Mouse (Mus musculus) embryonic facial prominence, embryonic 13.5 days (tissue): ENCODE measurements at regions not wholly inside any gene's neighbourhood (a gene's known extent, or its start where the extent isn't known, plus 50 kb on each side); places are given as distances from the start of the nearest gene placed in this dataset.

Source experiments
- ATAC-seq: fragments of 200-750 bp; cut with Nextera tagmentation; 2 replicates; pipeline ENCODE4 v1.8.0; 2017; ENCODE audit warnings: low read depth; ENCODE audit not compliant: insufficient number of reproducible peaks, insufficient read depth, low FRiP score, low TSS enrichment
- H3K27ac ChIP-seq: fragments of 300-500 bp; sonication (generic); 2 replicates; pipeline ENCODE4 v1.5.1; 2015; ENCODE audit warnings: moderate library complexity, mild to moderate bottlenecking, inconsistent platforms
- H3K27me3 ChIP-seq: fragments of 300-500 bp; sonication (generic); 2 replicates; pipeline ENCODE4 v1.6.1; 2015; ENCODE audit warnings: mild to moderate bottlenecking, inconsistent platforms
- H3K36me3 ChIP-seq: fragments of 300-500 bp; sonication (generic); 2 replicates; pipeline ENCODE4 v1.6.1; 2015; ENCODE audit warnings: mild to moderate bottlenecking, inconsistent platforms
- H3K4me1 ChIP-seq: fragments of 300-500 bp; sonication (generic); 2 replicates; pipeline ENCODE4 v1.6.1; 2015; ENCODE audit warnings: inconsistent platforms
- H3K4me2 ChIP-seq: fragments of 300-500 bp; sonication (generic); 2 replicates; pipeline ENCODE4 v1.6.1; 2015; ENCODE audit warnings: moderate library complexity, mild to moderate bottlenecking, inconsistent platforms
- H3K4me3 ChIP-seq: fragments of 300-500 bp; sonication (generic); 2 replicates; pipeline ENCODE4 v1.5.1; 2015; ENCODE audit warnings: mild to moderate bottlenecking, inconsistent platforms
- H3K9ac ChIP-seq: fragments of 300-500 bp; sonication (generic); 2 replicates; pipeline ENCODE4 v1.6.1; 2015; ENCODE audit warnings: mild to moderate bottlenecking, inconsistent platforms
- H3K9me3 ChIP-seq: fragments of 300-500 bp; sonication (generic); 2 replicates; pipeline ENCODE4 v1.6.1; 2016; ENCODE audit warnings: inconsistent platforms
- WGBS: fragments of 180-500 bp; shearing (Covaris S2); methylation state at CpG from one replicate; pipeline ENCODE4 v1.1.7; 2015; ENCODE audit warnings: mixed read lengths; 5-methylcytosine and 5-hydroxymethylcytosine counted together

GRCm38 (mm10) chr2:147846968-147847749 lies 199.6 kb downstream of the Foxa2 start:
- H3K4me1 ChIP-seq = no peaks in the 10 kb centered on the region; the same call in 1 of the 2 replicates
- 27% methylated on average over 10 of the region's 10 CpGs for WGBS
- no peaks in the 10 kb centered on the region for H3K36me3 ChIP-seq
- H3K9ac ChIP-seq = no peak overlapping the region
- 0 out of 2 replicates have a peak, but pooled peaks cover 6% of the 10 kb centered on the region for H3K27me3 ChIP-seq
- no peak overlapping the region for H3K27ac ChIP-seq
- no peak for ATAC-seq
- no peaks in the 10 kb centered on the region for H3K9me3 ChIP-seq
- no peak overlapping the region for H3K4me2 ChIP-seq
- no peak overlapping the region for H3K4me3 ChIP-seq

- 77% methylated on average over 1 of the region's 1 CpGs for WGBS
- H3K9ac ChIP-seq = no peak overlapping the region
- no peaks in the 10 kb centered on the region; the same call in 1 of the 2 replicates for H3K4me1 ChIP-seq
- H3K36me3 ChIP-seq = no peaks in the 10 kb centered on the region
- H3K27me3 ChIP-seq = 0 out of 2 replicates have a peak, but pooled peaks cover 6% of the 10 kb centered on the region
- H3K9me3 ChIP-seq = no peaks in the 10 kb centered on the region
- H3K4me2 ChIP-seq = no peak overlapping the region
- no peak overlapping the region for H3K4me3 ChIP-seq
- ATAC-seq = no peak
- H3K27ac ChIP-seq = no peak overlapping the region
Observed at GRCm38 (mm10) chr2:147845256-147845655, 201.5 kb downstream of the Foxa2 start.

- no peak overlapping the region for H3K4me2 ChIP-seq
- 84% methylated on average over 5 of the region's 5 CpGs for WGBS
- no peaks in the 10 kb centered on the region for H3K9me3 ChIP-seq
- no peaks in the 10 kb centered on the region for H3K27me3 ChIP-seq
- H3K4me3 ChIP-seq = no peak overlapping the region
- no peak for ATAC-seq
- no peak overlapping the region for H3K27ac ChIP-seq
- no peaks in the 10 kb centered on the region for H3K36me3 ChIP-seq
- no peaks in the 10 kb centered on the region for H3K4me1 ChIP-seq
- H3K9ac ChIP-seq = no peak overlapping the region
Observed at GRCm38 (mm10) chr2:147840936-147841335, 205.8 kb downstream of the Foxa2 start.

- Histone ChIP-seq H3K4me2 (no peak overlapping the region), H3K9ac (no peak overlapping the region), H3K27ac (no peak overlapping the region), H3K27me3 (no peaks in the 10 kb centered on the region), H3K36me3 (no peaks in the 10 kb centered on the region), H3K4me3 (no peak overlapping the region), H3K9me3 (no peaks in the 10 kb centered on the region), H3K4me1 (no peaks in the 10 kb centered on the region)
- no peak for ATAC-seq
- 74% methylated on average over 4 of the region's 4 CpGs for WGBS
Observed at GRCm38 (mm10) chr2:147838613-147839012, 208.2 kb downstream of the Foxa2 start.

- no peaks in the 10 kb centered on the region for H3K36me3 ChIP-seq
- ATAC-seq = no peak
- H3K9ac ChIP-seq = no peak overlapping the region
- 41% methylated on average over 6 of the region's 6 CpGs for WGBS
- no peaks in the 10 kb centered on the region for H3K4me1 ChIP-seq
- H3K4me2 ChIP-seq = no peak overlapping the region
- H3K27ac ChIP-seq = no peak overlapping the region
- no peaks in the 10 kb centered on the region for H3K27me3 ChIP-seq
- H3K4me3 ChIP-seq = no peak overlapping the region
- H3K9me3 ChIP-seq = no peaks in the 10 kb centered on the region
Observed at GRCm38 (mm10) chr2:147830551-147830950, 216.2 kb downstream of the Foxa2 start.

GRCm38 (mm10) chr2:147816951-147817350 lies 229.8 kb downstream of the Foxa2 start:
- no peaks in the 10 kb centered on the region for H3K4me1 ChIP-seq
- H3K36me3 ChIP-seq = no peaks in the 10 kb centered on the region
- 87% methylated on average over 3 of the region's 3 CpGs for WGBS
- H3K4me2 ChIP-seq = no peak overlapping the region
- no peak for ATAC-seq
- no peaks in the 10 kb centered on the region for H3K27me3 ChIP-seq
- H3K9ac ChIP-seq = no peak overlapping the region
- H3K4me3 ChIP-seq = no peak overlapping the region
- no peak overlapping the region for H3K27ac ChIP-seq
- no peaks in the 10 kb centered on the region for H3K9me3 ChIP-seq

- no peak overlapping the region for H3K4me2 ChIP-seq
- no peak overlapping the region for H3K9ac ChIP-seq
- no peak overlapping the region for H3K4me3 ChIP-seq
- 81% methylated on average over 3 of the region's 3 CpGs for WGBS
- no peak overlapping the region for H3K27ac ChIP-seq
- no peaks in the 10 kb centered on the region for H3K4me1 ChIP-seq
- H3K27me3 ChIP-seq = peaks cover 4% of the 10 kb centered on the region; the same call in 1 of the 2 replicates
- ATAC-seq = no peak
- H3K36me3 ChIP-seq = no peaks in the 10 kb centered on the region
- H3K9me3 ChIP-seq = no peaks in the 10 kb centered on the region
Observed at GRCm38 (mm10) chr2:147814231-147814630, 232.5 kb downstream of the Foxa2 start.

- no peak for ATAC-seq
- WGBS = 81% methylated on average over 2 of the region's 2 CpGs
- Histone ChIP-seq H3K9me3 (no peaks in the 10 kb centered on the region), H3K36me3 (no peaks in the 10 kb centered on the region), H3K4me1 (no peaks in the 10 kb centered on the region), H3K4me2 (no peak overlapping the region), H3K9ac (no peak overlapping the region), H3K27ac (no peak overlapping the region), H3K4me3 (no peak overlapping the region), H3K27me3 (peaks cover 4% of the 10 kb centered on the region; the same call in 1 of the 2 replicates)
Observed at GRCm38 (mm10) chr2:147813516-147813915, 233.3 kb downstream of the Foxa2 start.

- WGBS = 42% methylated on average over 5 of the region's 5 CpGs
- Histone ChIP-seq H3K4me1 (no peaks in the 10 kb centered on the region), H3K27ac (no peak overlapping the region), H3K9ac (no peak overlapping the region), H3K4me2 (no peak overlapping the region), H3K36me3 (no peaks in the 10 kb centered on the region), H3K27me3 (peaks cover 35% of the 10 kb centered on the region), H3K9me3 (no peaks in the 10 kb centered on the region), H3K4me3 (no peak overlapping the region)
- ATAC-seq = no peak
Observed at GRCm38 (mm10) chr2:147808036-147808675, 238.6 kb downstream of the Foxa2 start.

- Histone ChIP-seq H3K36me3 (no peaks in the 10 kb centered on the region), H3K4me1 (no peaks in the 10 kb centered on the region), H3K9ac (no peak overlapping the region), H3K4me2 (no peak overlapping the region), H3K27ac (no peak overlapping the region), H3K27me3 (peaks cover 31% of the 10 kb centered on the region), H3K4me3 (no peak overlapping the region), H3K9me3 (no peaks in the 10 kb centered on the region)
- ATAC-seq = no peak
- WGBS = 24% methylated on average over 4 of the region's 4 CpGs
Observed at GRCm38 (mm10) chr2:147803102-147803501, 243.7 kb downstream of the Foxa2 start.

GRCm38 (mm10) chr2:147791434-147791833 lies 255.3 kb downstream of the Foxa2 start:
- H3K4me3 ChIP-seq = no peak overlapping the region
- H3K36me3 ChIP-seq = no peaks in the 10 kb centered on the region
- H3K9ac ChIP-seq = no peak overlapping the region
- H3K27ac ChIP-seq = no peak overlapping the region
- no peaks in the 10 kb centered on the region for H3K9me3 ChIP-seq
- H3K4me1 ChIP-seq = 0 out of 2 replicates have a peak, but pooled peaks cover 3% of the 10 kb centered on the region
- WGBS = 73% methylated on average over 8 of the region's 8 CpGs
- H3K4me2 ChIP-seq = no peak overlapping the region
- H3K27me3 ChIP-seq = peaks cover 13% of the 10 kb centered on the region
- ATAC-seq = no peak

GRCm38 (mm10) chr2:147789877-147790276 lies 256.9 kb downstream of the Foxa2 start:
- no peak for ATAC-seq
- H3K4me3 ChIP-seq = no peak overlapping the region
- H3K27me3 ChIP-seq = peaks cover 13% of the 10 kb centered on the region
- 69% methylated on average over 1 of the region's 1 CpGs for WGBS
- no peak overlapping the region for H3K27ac ChIP-seq
- 0 out of 2 replicates have a peak, but pooled peaks cover 3% of the 10 kb centered on the region for H3K4me1 ChIP-seq
- no peaks in the 10 kb centered on the region for H3K9me3 ChIP-seq
- H3K4me2 ChIP-seq = no peak overlapping the region
- no peak overlapping the region for H3K9ac ChIP-seq
- no peaks in the 10 kb centered on the region for H3K36me3 ChIP-seq
